8 mouse cellular contexts compared by ENCODE assay signal in the genomic region with DNA sequence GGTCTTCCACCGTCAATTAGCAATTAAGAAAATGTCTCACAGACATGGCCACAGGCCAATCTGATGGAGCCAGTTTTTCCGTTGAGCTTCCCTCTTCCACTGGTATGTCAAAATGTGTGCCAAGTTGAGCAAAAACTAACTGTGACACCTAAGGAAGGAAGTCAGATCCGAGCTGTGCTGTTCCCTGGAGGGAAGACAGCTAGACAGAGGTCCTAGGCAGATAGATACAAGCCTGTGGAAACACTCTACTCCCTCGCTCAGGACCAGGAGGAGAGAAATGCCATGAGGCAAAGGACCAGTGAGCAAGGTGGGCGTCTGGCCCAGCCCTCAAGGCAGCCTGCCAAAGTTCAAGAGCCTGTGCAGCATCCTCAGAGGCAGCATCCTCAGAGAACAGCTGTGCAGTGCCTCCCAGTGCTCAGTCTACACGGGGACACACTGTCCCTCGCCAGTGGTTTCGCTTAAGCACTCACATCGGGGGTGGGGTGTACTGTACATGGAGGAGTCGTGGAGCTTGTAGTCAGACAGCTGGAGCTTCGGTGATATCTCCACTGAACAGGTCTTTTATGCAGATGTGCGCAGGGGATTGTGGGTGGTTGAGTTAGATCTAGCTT. TPM values are rescaled to one million over a fixed set of nuclear protein-coding genes. Genes with fewer than 3 reads are reported as not detected.
DNase-seq lines count a peak whose midpoint lies in the region; ATAC-seq lines count a peak whose summit lies in the region.

No protein-coding gene starts in this region.

- H3K36me3 ChIP-seq in hindbrain, embryonic 12.5 days: peaks cover 60% of the 10 kb centered on the region
- no peaks in the 10 kb centered on the region for H3K36me3 ChIP-seq in hindbrain, embryonic 11.5 days (ENCODE audit: control insufficient read depth, insufficient read depth, low read length)
- H3K36me3 ChIP-seq in stomach, embryonic 16.5 days (ENCODE audit: control insufficient read depth, insufficient read depth, low read length): no peaks in the 10 kb centered on the region

- H3K9ac ChIP-seq in hindbrain, embryonic 12.5 days: no peak overlapping the region
- H3K9ac ChIP-seq in hindbrain, embryonic 11.5 days (ENCODE audit: low read depth, low read length): no peak overlapping the region
- no peak overlapping the region for H3K9ac ChIP-seq in stomach, embryonic 16.5 days (ENCODE audit: low read length)

- no peaks in the 10 kb centered on the region for H3K27me3 ChIP-seq in hindbrain, embryonic 12.5 days
- no peaks in the 10 kb centered on the region for H3K27me3 ChIP-seq in hindbrain, embryonic 11.5 days (ENCODE audit: control insufficient read depth, insufficient read depth, low read length)
- H3K27me3 ChIP-seq in stomach, embryonic 16.5 days (ENCODE audit: control insufficient read depth, insufficient read depth, low read length): no peaks in the 10 kb centered on the region

- H3K4me1 ChIP-seq in hindbrain, embryonic 12.5 days: 0 out of 2 replicates have a peak, but pooled peaks cover 2% of the 10 kb centered on the region
- no peaks in the 10 kb centered on the region for H3K4me1 ChIP-seq in hindbrain, embryonic 11.5 days (replicated peaks; ENCODE audit: control insufficient read depth, insufficient read depth, low read length)
- H3K4me1 ChIP-seq in stomach, embryonic 16.5 days (ENCODE audit: control insufficient read depth, insufficient read depth, low read length): no peaks in the 10 kb centered on the region

- DNase-seq in hindbrain, embryonic 11.5 days (ENCODE audit: low spot score): no peak
- DNase-seq in R1 (ENCODE audit: low read depth, low spot score): peak; percentile 18
- DNase-seq in gastrocnemius, postnatal 4 days (ENCODE audit: low spot score in 2 of 2): peak; percentile 25 to 37
- peak; percentile 49 for DNase-seq in kidney, adult 9 months
- DNase-seq in lung, adult 18-20 months: peak; percentile 7 to 23
- no peak for DNase-seq in urinary bladder, adult 2 months (ENCODE audit: low spot score)

- H3K9me3 ChIP-seq in hindbrain, embryonic 12.5 days (replicated peaks): no peaks in the 10 kb centered on the region
- H3K9me3 ChIP-seq in hindbrain, embryonic 11.5 days (ENCODE audit: control insufficient read depth, low read length): no peaks in the 10 kb centered on the region
- H3K9me3 ChIP-seq in stomach, embryonic 16.5 days (replicated peaks; ENCODE audit: control insufficient read depth, low read length): no peaks in the 10 kb centered on the region

- ATAC-seq in hindbrain, embryonic 12.5 days (ENCODE audit: low FRiP score): no peak
- no peak for ATAC-seq in hindbrain, embryonic 11.5 days (ENCODE audit: low FRiP score)
- peak; percentile 23; the same call in 1 of the 2 replicates for ATAC-seq in stomach, embryonic 16.5 days (ENCODE audit: insufficient read depth, low FRiP score)

- no peak overlapping the region for H3K4me2 ChIP-seq in hindbrain, embryonic 12.5 days (replicated peaks)
- no peak overlapping the region for H3K4me2 ChIP-seq in hindbrain, embryonic 11.5 days (replicated peaks; ENCODE audit: low read depth, low read length)
- no peak overlapping the region for H3K4me2 ChIP-seq in stomach, embryonic 16.5 days (ENCODE audit: low read depth, low read length)

- no peak overlapping the region for H3K4me3 ChIP-seq in hindbrain, embryonic 12.5 days
- no peak overlapping the region for H3K4me3 ChIP-seq in hindbrain, embryonic 11.5 days (ENCODE audit: low read depth, low read length)
- H3K4me3 ChIP-seq in stomach, embryonic 16.5 days (replicated peaks; ENCODE audit: low read length): no peak overlapping the region

- 0 out of 2 replicates have a peak overlapping the region, but pooled peaks have one; percentile 14 for H3K27ac ChIP-seq in hindbrain, embryonic 12.5 days
- H3K27ac ChIP-seq in hindbrain, embryonic 11.5 days (ENCODE audit: low read depth, low read length): no peak overlapping the region
- H3K27ac ChIP-seq in stomach, embryonic 16.5 days (ENCODE audit: low read length): no peak overlapping the region

- WGBS in hindbrain, embryonic 12.5 days: 87% methylated on average over 12 of the region's 12 CpGs
- WGBS in hindbrain, embryonic 11.5 days: 91% methylated on average over 12 of the region's 12 CpGs
- 74% methylated on average over 12 of the region's 12 CpGs for WGBS in stomach, embryonic 16.5 days

RNA-seq across cellular contexts. Expression of a gene that starts 36.6 kb away (rescaled TPM):
- 64.3 and 69.3 TPM in 2 replicates for polyA plus RNA-seq in hindbrain, embryonic 12.5 days (2016; fragmentation: Nextera tagmentation; extraction: Ambion mirVana)
- 71.5 and 73.6 TPM in 2 replicates for polyA plus RNA-seq in hindbrain, embryonic 11.5 days (2014; fragmentation: Nextera tagmentation; extraction: Ambion mirVana)
- 10 to 100 TPM; 36.0 to 40.5 TPM for total RNA-seq in gastrocnemius, postnatal 4 days (2021)
- polyA plus RNA-seq in stomach, embryonic 16.5 days (2015; fragmentation: Nextera tagmentation; extraction: Ambion mirVana): 60.1 and 66.1 TPM in 2 replicates
- polyA plus RNA-seq in urinary bladder, adult 2 months (2012; rRNA removed): 32.1 and 34.4 TPM in 2 replicates

RNA-seq across cellular contexts. Expression of a gene that starts 53.1 kb away (rescaled TPM):
- 0.59 and 0.93 TPM in 2 replicates for polyA plus RNA-seq in hindbrain, embryonic 12.5 days (2016; fragmentation: Nextera tagmentation; extraction: Ambion mirVana)
- polyA plus RNA-seq in hindbrain, embryonic 11.5 days (2014; fragmentation: Nextera tagmentation; extraction: Ambion mirVana): 0.31 and 0.35 TPM in 2 replicates
- total RNA-seq in gastrocnemius, postnatal 4 days (2021): under 1 TPM; 0.61 to 0.73 TPM
- polyA plus RNA-seq in stomach, embryonic 16.5 days (2015; fragmentation: Nextera tagmentation; extraction: Ambion mirVana): 0.64 and 0.84 TPM in 2 replicates
- polyA plus RNA-seq in urinary bladder, adult 2 months (2012; rRNA removed): 5.2 and 5.5 TPM in 2 replicates

Comparison
In these comparisons a context has a peak if more than half of its experiments do, and no peak if none do; other contexts are left out.
1. DNase-seq: peak in R1 (single experiment), gastrocnemius, postnatal 4 days (2 of 2), kidney, adult 9 months (single experiment) and lung, adult 18-20 months (2 of 2); none in hindbrain, embryonic 11.5 days (single experiment) and urinary bladder, adult 2 months (single experiment).